Mouse (Mus musculus): ENCODE results near the gene Col5a1. TPM values are rescaled to one million over a fixed set of nuclear protein-coding genes. Genes with fewer than 3 reads are reported as not detected.

Gene Col5a1
- polyA plus RNA-seq, 1 experiment from 2014 or later = 124 TPM

DNA sequence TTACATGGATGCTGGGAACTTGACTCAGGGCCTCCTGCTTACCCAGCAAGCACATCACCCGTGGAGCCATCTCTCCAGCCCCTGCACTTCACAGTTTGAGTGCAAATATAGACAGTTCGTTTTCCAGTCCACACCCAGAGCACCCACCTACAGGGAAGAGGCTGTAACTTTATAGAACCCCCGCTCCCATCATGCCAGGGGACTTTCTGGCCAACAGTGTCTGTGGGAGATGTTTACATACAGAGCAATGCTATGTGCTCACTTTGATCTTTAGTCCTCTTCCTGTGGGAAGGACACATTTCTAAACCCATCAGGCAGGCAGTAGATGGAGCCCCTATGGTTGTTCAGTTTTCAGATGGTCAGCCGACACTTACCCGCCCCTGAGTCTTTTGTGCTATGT, 180.5 kb downstream of the Col5a1 start:
- H3K4me1 ChIP-seq (replicated peaks; ENCODE audit: control insufficient read depth, insufficient read depth, low read length) = no peaks in the 10 kb centered on the region
- no peak for ATAC-seq (replicated peaks; ENCODE audit: low FRiP score, low TSS enrichment, low read depth)
- no peak overlapping the region for H3K4me3 ChIP-seq (ENCODE audit: low read depth, low read length)
- H3K36me3 ChIP-seq (ENCODE audit: control insufficient read depth, insufficient read depth, low read length) = no peaks in the 10 kb centered on the region
- no peak overlapping the region for H3K9ac ChIP-seq (ENCODE audit: low read length)
- H3K9me3 ChIP-seq (ENCODE audit: control insufficient read depth, low read length) = no peaks in the 10 kb centered on the region
- DNase-seq (ENCODE audit: low spot score) = no peak
- no peak overlapping the region for H3K27ac ChIP-seq (ENCODE audit: low read depth)
- H3K4me2 ChIP-seq (ENCODE audit: low read length) = no peak overlapping the region
- no peaks in the 10 kb centered on the region for H3K27me3 ChIP-seq (replicated peaks; ENCODE audit: control insufficient read depth, insufficient read depth, low read length)
- WGBS = 65% methylated on average over 5 of the region's 5 CpGs

DNA sequence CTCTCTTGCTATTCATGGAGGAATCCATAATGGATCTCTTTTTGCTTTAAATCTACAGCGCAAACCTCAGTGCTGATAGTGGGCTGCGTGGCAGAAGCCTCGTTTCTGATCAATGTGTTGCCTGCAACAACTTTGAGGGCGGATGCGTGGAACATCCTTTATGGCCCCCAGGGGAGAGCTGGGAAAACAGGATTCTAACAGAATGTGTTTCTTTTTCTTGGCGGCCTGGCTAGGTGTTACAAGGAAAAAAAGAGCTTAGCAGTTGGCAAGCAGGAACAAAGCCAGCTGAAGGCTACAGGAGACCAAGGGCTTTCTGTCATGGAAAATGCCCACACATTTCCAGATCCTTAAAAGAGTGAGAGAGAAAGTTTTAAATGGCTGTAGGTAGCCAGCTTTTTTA, 180.9 kb downstream of the Col5a1 start:
- Histone ChIP-seq H3K9ac (ENCODE audit: low read length) (no peak overlapping the region), H3K36me3 (ENCODE audit: control insufficient read depth, insufficient read depth, low read length) (no peaks in the 10 kb centered on the region), H3K4me1 (replicated peaks; ENCODE audit: control insufficient read depth, insufficient read depth, low read length) (no peaks in the 10 kb centered on the region), H3K27ac (ENCODE audit: low read depth) (no peak overlapping the region), H3K27me3 (replicated peaks; ENCODE audit: control insufficient read depth, insufficient read depth, low read length) (no peaks in the 10 kb centered on the region), H3K4me2 (ENCODE audit: low read length) (no peak overlapping the region), H3K4me3 (ENCODE audit: low read depth, low read length) (no peak overlapping the region), H3K9me3 (ENCODE audit: control insufficient read depth, low read length) (no peaks in the 10 kb centered on the region)
- WGBS = 80% methylated on average over 6 of the region's 6 CpGs
- ATAC-seq (replicated peaks; ENCODE audit: low FRiP score, low TSS enrichment, low read depth) (no peak), DNase-seq (ENCODE audit: low spot score) (no peak)

GRCm38 (mm10) chr2:28067821-28068536, 181.8 kb downstream of the Col5a1 start:
- ATAC-seq (replicated peaks; ENCODE audit: low FRiP score, low TSS enrichment, low read depth) (no peak), DNase-seq (ENCODE audit: low spot score) (no peak)
- no peaks in the 10 kb centered on the region for H3K9me3 ChIP-seq (ENCODE audit: control insufficient read depth, low read length)
- no peak overlapping the region for H3K9ac ChIP-seq (ENCODE audit: low read length)
- H3K4me3 ChIP-seq (ENCODE audit: low read depth, low read length) = no peak overlapping the region
- 88% methylated on average over 2 of the region's 2 CpGs for WGBS
- no peaks in the 10 kb centered on the region for H3K4me1 ChIP-seq (replicated peaks; ENCODE audit: control insufficient read depth, insufficient read depth, low read length)
- no peak overlapping the region for H3K4me2 ChIP-seq (ENCODE audit: low read length)
- no peak overlapping the region for H3K27ac ChIP-seq (ENCODE audit: low read depth)
- H3K36me3 ChIP-seq (ENCODE audit: control insufficient read depth, insufficient read depth, low read length) = no peaks in the 10 kb centered on the region
- H3K27me3 ChIP-seq (replicated peaks; ENCODE audit: control insufficient read depth, insufficient read depth, low read length) = no peaks in the 10 kb centered on the region

- Histone ChIP-seq H3K27me3 (replicated peaks; ENCODE audit: control insufficient read depth, insufficient read depth, low read length) (no peaks in the 10 kb centered on the region), H3K9ac (ENCODE audit: low read length) (no peak overlapping the region), H3K27ac (ENCODE audit: low read depth) (no peak overlapping the region), H3K4me1 (replicated peaks; ENCODE audit: control insufficient read depth, insufficient read depth, low read length) (no peaks in the 10 kb centered on the region), H3K9me3 (ENCODE audit: control insufficient read depth, low read length) (no peaks in the 10 kb centered on the region), H3K4me3 (ENCODE audit: low read depth, low read length) (no peak overlapping the region), H3K36me3 (ENCODE audit: control insufficient read depth, insufficient read depth, low read length) (no peaks in the 10 kb centered on the region), H3K4me2 (ENCODE audit: low read length) (no peak overlapping the region)
- DNase-seq (ENCODE audit: low spot score) (no peak), ATAC-seq (replicated peaks; ENCODE audit: low FRiP score, low TSS enrichment, low read depth) (no peak)
- WGBS = 70% methylated on average over 9 of the region's 9 CpGs
Measured at GRCm38 (mm10) chr2:28068537-28068878, 182.3 kb downstream of the Col5a1 start.

DNA sequence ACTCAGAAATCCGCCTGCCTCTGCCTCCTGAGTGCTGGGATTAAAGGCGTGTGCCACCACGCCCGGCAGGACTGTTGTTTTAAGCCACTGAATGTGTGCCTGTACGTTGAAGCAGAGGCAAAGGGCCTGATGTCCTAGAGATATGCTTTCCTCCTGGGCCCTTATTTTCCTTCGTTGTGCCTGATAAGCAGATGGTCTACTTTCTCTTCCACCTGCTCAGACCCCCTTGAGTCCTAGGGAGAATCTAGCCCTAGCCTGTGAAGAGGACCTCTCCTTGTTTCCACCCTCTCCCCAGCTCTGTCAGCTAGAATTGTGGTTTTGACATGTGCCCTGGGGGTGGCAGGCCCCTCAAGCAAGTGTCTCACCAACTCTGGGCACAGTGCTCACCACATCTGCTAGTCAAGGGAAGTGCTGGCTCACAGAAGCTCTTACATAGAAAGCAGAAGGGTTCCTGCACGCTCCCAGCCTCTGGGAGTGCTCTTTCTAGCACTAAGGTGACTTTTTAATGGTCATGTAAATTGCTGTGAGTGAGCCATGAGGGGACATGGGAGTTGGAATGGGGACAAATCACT, 189.5 kb downstream of the Col5a1 start:
- DNase-seq (ENCODE audit: low spot score) (no peak), ATAC-seq (replicated peaks; ENCODE audit: low FRiP score, low TSS enrichment, low read depth) (no peak)
- no peak overlapping the region for H3K9ac ChIP-seq (ENCODE audit: low read length)
- H3K4me2 ChIP-seq (ENCODE audit: low read length) = no peak overlapping the region
- H3K27me3 ChIP-seq (replicated peaks; ENCODE audit: control insufficient read depth, insufficient read depth, low read length) = no peaks in the 10 kb centered on the region
- 84% methylated on average over 7 of the region's 7 CpGs for WGBS
- H3K36me3 ChIP-seq (ENCODE audit: control insufficient read depth, insufficient read depth, low read length) = no peaks in the 10 kb centered on the region
- no peak overlapping the region for H3K27ac ChIP-seq (ENCODE audit: low read depth)
- no peaks in the 10 kb centered on the region for H3K9me3 ChIP-seq (ENCODE audit: control insufficient read depth, low read length)
- H3K4me1 ChIP-seq (replicated peaks; ENCODE audit: control insufficient read depth, insufficient read depth, low read length) = no peaks in the 10 kb centered on the region
- no peak overlapping the region for H3K4me3 ChIP-seq (ENCODE audit: low read depth, low read length)

GRCm38 (mm10) chr2:28084768-28085167, 198.5 kb downstream of the Col5a1 start, which contains the start of gene Fcnb:
Fcnb (minus strand) TSS chr2:28084885.
- Histone ChIP-seq H3K9me3 (ENCODE audit: control insufficient read depth, low read length) (no peaks in the 10 kb centered on the region), H3K9ac (ENCODE audit: low read length) (no peak within 1 kb of the TSS)
- WGBS = 84% methylated on average over 3 of the region's 3 CpGs

DNA sequence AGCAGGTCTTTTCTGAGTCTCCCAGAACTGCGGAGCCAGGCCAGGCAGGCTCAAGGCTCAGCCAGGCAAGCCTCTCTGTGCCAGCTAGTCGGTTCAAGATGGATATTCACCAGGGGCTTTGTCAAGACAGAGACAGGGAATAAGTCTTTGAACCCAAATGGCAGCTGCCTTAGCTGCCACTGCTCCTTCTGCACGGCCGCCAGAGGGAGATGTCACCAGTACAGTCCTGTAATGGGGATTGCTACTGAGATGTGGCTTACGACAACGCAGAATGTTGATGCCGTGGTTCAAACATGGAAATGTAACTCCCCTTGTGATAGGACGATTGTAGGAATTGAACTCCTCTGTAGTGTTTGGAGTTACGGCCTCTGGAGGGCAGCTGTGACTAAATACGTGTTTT, 199.9 kb downstream of the Col5a1 start:
- ATAC-seq (replicated peaks; ENCODE audit: low FRiP score, low TSS enrichment, low read depth) (no peak), DNase-seq (ENCODE audit: low spot score) (no peak)
- Histone ChIP-seq H3K27ac (ENCODE audit: low read depth) (no peak overlapping the region), H3K27me3 (replicated peaks; ENCODE audit: control insufficient read depth, insufficient read depth, low read length) (no peaks in the 10 kb centered on the region), H3K4me2 (ENCODE audit: low read length) (no peak overlapping the region), H3K4me1 (replicated peaks; ENCODE audit: control insufficient read depth, insufficient read depth, low read length) (no peaks in the 10 kb centered on the region; the same call in 1 of the 2 replicates), H3K36me3 (ENCODE audit: control insufficient read depth, insufficient read depth, low read length) (no peaks in the 10 kb centered on the region), H3K9me3 (ENCODE audit: control insufficient read depth, low read length) (no peaks in the 10 kb centered on the region), H3K9ac (ENCODE audit: low read length) (no peak overlapping the region), H3K4me3 (ENCODE audit: low read depth, low read length) (no peak overlapping the region)
- 75% methylated on average over 10 of the region's 10 CpGs for WGBS

More at GRCm38 (mm10) chr2:28084768-28085167, 198.5 kb downstream of the Col5a1 start, which contains the start of gene Fcnb:
- DNase-seq (ENCODE audit: low spot score) (no peak), ATAC-seq (replicated peaks; ENCODE audit: low FRiP score, low TSS enrichment, low read depth) (no peak)
- H3K4me3 ChIP-seq (ENCODE audit: low read depth, low read length) = no peak within 1 kb of the TSS
- H3K27me3 ChIP-seq (replicated peaks; ENCODE audit: control insufficient read depth, insufficient read depth, low read length) = no peaks in the 10 kb centered on the region
- no peaks in the 10 kb centered on the region for H3K36me3 ChIP-seq (ENCODE audit: control insufficient read depth, insufficient read depth, low read length)
- H3K27ac ChIP-seq (ENCODE audit: low read depth) = no peak within 1 kb of the TSS
- H3K4me2 ChIP-seq (ENCODE audit: low read length) = no peak within 1 kb of the TSS
- H3K4me1 ChIP-seq (replicated peaks; ENCODE audit: control insufficient read depth, insufficient read depth, low read length) = no peaks in the 10 kb centered on the region; the same call in 1 of the 2 replicates

- Histone ChIP-seq H3K9me3 (ENCODE audit: control insufficient read depth, low read length) (no peaks in the 10 kb centered on the region), H3K4me2 (ENCODE audit: low read length) (no peak overlapping the region), H3K4me3 (ENCODE audit: low read depth, low read length) (no peak overlapping the region), H3K27me3 (replicated peaks; ENCODE audit: control insufficient read depth, insufficient read depth, low read length) (no peaks in the 10 kb centered on the region), H3K4me1 (replicated peaks; ENCODE audit: control insufficient read depth, insufficient read depth, low read length) (no peaks in the 10 kb centered on the region; the same call in 1 of the 2 replicates), H3K9ac (ENCODE audit: low read length) (no peak overlapping the region), H3K27ac (ENCODE audit: low read depth) (no peak overlapping the region), H3K36me3 (ENCODE audit: control insufficient read depth, insufficient read depth, low read length) (no peaks in the 10 kb centered on the region)
- DNase-seq (ENCODE audit: low spot score) (no peak), ATAC-seq (replicated peaks; ENCODE audit: low FRiP score, low TSS enrichment, low read depth) (peak; percentile 53; the same call in 1 of the 2 replicates)
- 23% methylated on average over 5 of the region's 5 CpGs for WGBS
Measured at GRCm38 (mm10) chr2:28089095-28089494, 202.9 kb downstream of the Col5a1 start.
